Mouse (Mus musculus) liver, embryonic 14.5 days (tissue): ENCODE measurements at regions not wholly inside any gene's neighbourhood (a gene's known extent, or its start where the extent isn't known, plus 50 kb on each side); places are given as distances from the start of the nearest gene placed in this dataset.

Experiments
- ATAC-seq: fragments of 200-750 bp; cut with Nextera tagmentation; 2 replicates; pipeline ENCODE4 v1.8.0; 2017; ENCODE audit warnings: moderate number of reproducible peaks, mild to moderate bottlenecking, moderate library complexity; ENCODE audit not compliant: insufficient read depth
- DNase-seq, 3 experiments: peaks; one replicate each; pipeline ENCODE4 v3.0.0-alpha.2; 2012 to 2013; ENCODE audit warnings: low read depth in 3 of 3, low spot score in 3 of 3
- H3K27ac ChIP-seq: fragments of 300-500 bp; sonication (generic); 2 replicates; pipeline ENCODE4 v1.5.1; 2014; ENCODE audit warnings: moderate library complexity, mild to moderate bottlenecking, control low read depth, inconsistent platforms
- H3K27me3 ChIP-seq: fragments of 300-500 bp; sonication (generic); 2 replicates; pipeline ENCODE4 v1.6.1; 2014; ENCODE audit warnings: mild to moderate bottlenecking, low read length, moderate library complexity; ENCODE audit not compliant: control insufficient read depth, insufficient read depth
- H3K36me3 ChIP-seq: fragments of 300-500 bp; sonication (generic); replicated peaks from 2 replicates; pipeline ENCODE4 v1.6.1; 2014; ENCODE audit warnings: low read depth; ENCODE audit not compliant: control insufficient read depth, insufficient read depth
- H3K4me1 ChIP-seq, 2 experiments: fragments of 200-500 bp in 1 of 2; fragments of 300-500 bp in 1 of 2; sonication (generic) in 1 of 2; replicated peaks; 2 replicates each; pipeline ENCODE4 v1.6.1; 2012 to 2014; ENCODE audit warnings: antibody characterized with exemption in 1 of 2, inconsistent platforms in 1 of 2, low read length in 1 of 2; ENCODE audit not compliant: control insufficient read depth in 2 of 2, insufficient read depth in 2 of 2
- H3K4me2 ChIP-seq: fragments of 300-500 bp; sonication (generic); 2 replicates; pipeline ENCODE4 v1.6.1; 2014; ENCODE audit warnings: low read depth, mild to moderate bottlenecking, control low read depth, moderate library complexity
- H3K4me3 ChIP-seq, 2 experiments: fragments of 200-500 bp in 1 of 2; fragments of 300-500 bp in 1 of 2; sonication (generic) in 1 of 2; 2 replicates each; pipeline ENCODE4 v1.5.1; 2012 to 2014; ENCODE audit warnings: low read depth in 2 of 2, low read length in 2 of 2, mild to moderate bottlenecking in 2 of 2, control low read depth in 1 of 2, inconsistent platforms in 1 of 2, moderate library complexity in 1 of 2; ENCODE audit not compliant: insufficient read depth in 1 of 2
- H3K9ac ChIP-seq: fragments of 300-500 bp; sonication (generic); replicated peaks from 2 replicates; pipeline ENCODE4 v1.6.1; 2014; ENCODE audit warnings: mild to moderate bottlenecking, control low read depth, moderate library complexity
- H3K9me3 ChIP-seq: fragments of 300-500 bp; sonication (generic); 2 replicates; pipeline ENCODE4 v1.6.1; 2016; ENCODE audit warnings: low read length, mixed read lengths; ENCODE audit not compliant: control insufficient read depth
- CTCF ChIP-seq: IDR thresholded peaks from 2 replicates; pipeline ENCODE4 v1.5.1; 2016; ENCODE audit warnings: antibody characterized with exemption, low read depth, control low read depth
- EP300 ChIP-seq: IDR thresholded peaks from 2 replicates; pipeline ENCODE4 v1.6.1; 2016; ENCODE audit warnings: antibody characterized with exemption, low read depth
- WGBS: fragments of 180-500 bp; shearing (Covaris S2); extraction: QIAGEN DNeasy Blood & Tissue Kit; methylation state at CpG from one replicate; pipeline ENCODE4 v1.1.7; 2014; ENCODE audit not compliant: insufficient replicate concordance; 5-methylcytosine and 5-hydroxymethylcytosine counted together

DNA sequence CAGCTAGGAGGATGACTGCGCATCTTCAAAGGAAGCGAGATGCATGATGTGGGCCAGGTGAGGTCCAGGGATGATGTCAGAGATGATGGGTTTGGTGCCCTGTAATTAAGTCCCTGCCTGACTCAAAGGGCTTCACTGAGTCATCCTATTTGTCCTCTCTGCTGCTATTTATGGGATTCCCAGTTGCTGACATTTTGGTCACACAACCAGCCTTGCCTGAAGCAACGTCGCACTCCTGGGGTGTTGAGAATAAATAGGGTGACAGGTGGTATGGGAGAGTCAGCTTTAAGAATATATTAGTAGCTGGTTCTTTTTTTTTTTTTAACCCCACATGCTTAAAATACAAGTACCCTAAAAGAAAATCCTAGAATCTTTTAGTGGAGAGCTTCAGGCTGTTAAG lies 75.1 kb upstream of the Kif2a start:
- H3K36me3 ChIP-seq, result no peaks in the 10 kb centered on the region
- no peaks in the 10 kb centered on the region for H3K9me3 ChIP-seq
- peak overlapping the region; percentile 66 for H3K27ac ChIP-seq
- no peak overlapping the region for H3K9ac ChIP-seq
- peaks cover 77 to 78% of the 10 kb centered on the region in 2 experiments for H3K4me1 ChIP-seq
- no peak for DNase-seq
- WGBS, result 93% methylated on average over 4 of the region's 4 CpGs
- no peak overlapping the region for H3K4me2 ChIP-seq
- no peak overlapping the region for H3K4me3 ChIP-seq
- TF ChIP-seq EP300, result no peak
- TF ChIP-seq CTCF, result no peak
- ATAC-seq, result no peak
- no peaks in the 10 kb centered on the region for H3K27me3 ChIP-seq

DNA sequence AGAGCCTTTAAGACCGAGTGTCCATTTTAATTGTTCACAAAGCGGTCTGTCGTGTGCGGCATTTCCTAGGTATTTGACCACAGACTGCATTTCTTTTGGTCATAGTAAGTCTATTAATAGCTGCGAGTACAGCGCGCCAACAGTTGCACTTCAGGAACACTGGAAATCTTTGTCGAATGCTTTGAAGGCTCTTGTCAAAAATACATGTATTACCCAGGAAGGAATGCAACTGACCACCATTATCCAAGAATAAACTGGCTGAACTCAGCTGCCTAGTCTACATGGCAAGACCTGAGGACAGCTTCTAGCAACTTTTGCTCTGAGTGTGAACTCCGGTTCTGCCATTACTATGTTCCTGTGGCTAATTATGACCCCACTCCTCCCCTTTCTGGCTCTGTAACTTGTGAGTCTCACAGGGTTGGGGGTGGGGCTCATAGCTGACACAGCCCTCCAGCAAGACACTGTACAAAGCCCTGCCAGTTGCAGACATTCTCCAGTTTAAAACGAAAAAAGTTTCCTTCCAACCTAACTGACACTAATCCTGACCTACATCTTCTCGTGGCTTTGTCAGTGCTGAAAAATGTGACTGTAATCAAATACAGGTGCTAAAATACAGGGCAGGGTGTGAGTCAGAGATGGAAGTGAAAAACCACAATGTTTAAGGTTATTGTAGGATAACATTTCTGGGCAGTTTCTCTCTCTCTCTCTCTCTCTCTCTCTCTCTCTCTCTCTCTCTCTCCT lies 73.2 kb upstream of the Kif2a start:
- Histone ChIP-seq H3K27ac (peak overlapping the region; percentile 3; the same call in 1 of the 2 replicates), H3K4me1 (peaks cover 65 to 67% of the 10 kb centered on the region in 2 experiments), H3K4me3 (no peak overlapping the region; a peak in 1 of 4 replicates)

DNA sequence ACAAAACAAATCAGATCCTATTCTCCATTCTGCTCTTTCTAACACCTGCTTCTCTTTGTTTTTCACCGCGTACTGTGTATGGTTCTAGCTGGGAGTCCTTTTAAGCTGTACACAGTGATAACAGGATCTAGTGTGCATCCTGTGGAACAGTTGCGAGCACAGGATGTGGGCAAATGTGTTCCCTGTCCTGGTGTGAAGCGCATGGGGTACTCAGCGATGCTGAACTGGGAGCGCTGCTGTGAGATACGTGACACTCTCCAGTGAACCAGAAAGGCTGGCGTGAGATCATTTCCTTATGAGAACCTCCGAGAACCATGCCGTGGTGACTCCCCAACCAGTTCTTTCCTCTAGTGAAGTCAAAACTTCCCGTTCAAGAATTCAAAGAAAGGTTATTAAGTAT lies 72.6 kb upstream of the Kif2a start:
- Histone ChIP-seq H3K27me3 (no peaks in the 10 kb centered on the region), H3K27ac (no peak overlapping the region), H3K4me3 (no peak overlapping the region; a peak in 1 of 4 replicates), H3K9ac (peak overlapping the region; percentile 40), H3K4me2 (peak overlapping the region; percentile 51), H3K9me3 (no peaks in the 10 kb centered on the region), H3K4me1 (peaks cover 59 to 61% of the 10 kb centered on the region in 2 experiments), H3K36me3 (no peaks in the 10 kb centered on the region)
- ATAC-seq, result peak; percentile 40; the same call in 1 of the 2 replicates
- TF ChIP-seq CTCF (no peak), EP300 (no peak)
- DNase-seq, result no peak
- WGBS, result 14% methylated on average over 11 of the region's 11 CpGs

More for the DNA sequence above, 73.2 kb upstream of the Kif2a start:
- no peak for ATAC-seq
- WGBS, result 15% methylated on average over 11 of the region's 11 CpGs
- no peaks in the 10 kb centered on the region for H3K27me3 ChIP-seq
- peak overlapping the region; percentile 40 for H3K9ac ChIP-seq
- DNase-seq, result no peak
- peak overlapping the region; percentile 51 for H3K4me2 ChIP-seq
- no peak for TF ChIP-seq EP300
- no peak for TF ChIP-seq CTCF
- no peaks in the 10 kb centered on the region for H3K36me3 ChIP-seq
- no peaks in the 10 kb centered on the region for H3K9me3 ChIP-seq

DNA sequence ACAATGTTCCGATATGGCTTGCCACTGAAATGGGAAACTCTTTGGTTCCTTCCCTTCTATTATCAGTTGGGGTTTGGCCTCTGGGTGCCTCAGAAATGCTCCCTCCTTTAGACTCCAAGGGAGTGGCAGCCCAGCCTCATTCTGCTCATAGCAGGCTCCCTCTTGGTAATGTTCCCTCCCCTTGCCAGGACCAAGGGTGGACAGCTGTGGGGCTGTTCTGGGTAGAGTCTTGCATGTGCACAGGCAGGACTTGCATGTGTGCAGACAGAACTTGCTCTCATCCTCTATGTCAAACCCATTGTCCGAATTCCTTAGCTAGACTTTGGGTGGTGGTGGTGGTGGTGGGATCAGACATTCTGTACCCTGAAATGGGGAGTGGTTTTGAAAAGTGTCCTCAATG lies 71.8 kb upstream of the Kif2a start:
- Histone ChIP-seq H3K4me2 (no peak overlapping the region), H3K9ac (no peak overlapping the region), H3K27me3 (no peaks in the 10 kb centered on the region), H3K4me1 (peaks cover 52 to 56% of the 10 kb centered on the region in 2 experiments), H3K27ac (no peak overlapping the region), H3K9me3 (no peaks in the 10 kb centered on the region), H3K4me3 (no peak overlapping the region), H3K36me3 (no peaks in the 10 kb centered on the region)
- ATAC-seq, result 0 out of 2 replicates have a peak, but pooled peaks have one; percentile 34
- no peak for DNase-seq
- WGBS, result 66% methylated on average over 2 of the region's 2 CpGs
- no peak for TF ChIP-seq EP300
- no peak for TF ChIP-seq CTCF

DNA sequence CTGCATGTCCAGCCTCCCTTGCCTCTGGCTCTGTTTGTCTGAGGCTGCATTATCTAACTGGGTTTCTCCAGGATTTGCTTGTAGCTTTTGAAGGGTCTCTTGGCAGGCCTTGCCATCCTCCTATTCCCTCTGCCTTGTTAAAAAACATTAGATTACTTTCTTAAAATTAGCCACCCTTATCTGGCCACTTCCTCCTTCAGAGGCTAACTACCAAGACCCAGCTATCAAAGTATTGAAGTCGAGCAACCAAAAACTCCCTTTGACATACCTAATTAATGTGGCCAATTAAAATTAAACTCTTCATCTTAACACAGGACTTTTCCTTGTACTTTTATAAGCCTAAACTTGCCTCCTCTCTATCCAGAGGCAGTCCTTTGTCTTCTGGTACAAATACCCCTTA lies 66.3 kb upstream of the Kif2a start:
- Histone ChIP-seq H3K4me1 (peaks cover 18 to 27% of the 10 kb centered on the region in 2 experiments), H3K27ac (no peak overlapping the region), H3K4me2 (no peak overlapping the region), H3K4me3 (no peak overlapping the region), H3K9ac (no peak overlapping the region), H3K9me3 (no peaks in the 10 kb centered on the region), H3K27me3 (no peaks in the 10 kb centered on the region), H3K36me3 (peaks cover 4% of the 10 kb centered on the region; the same call in 1 of the 2 replicates)
- WGBS, result 5% methylated on average over 1 of the region's 1 CpGs
- DNase-seq, result no peak
- no peak for ATAC-seq
- TF ChIP-seq EP300 (no peak), CTCF (no peak)
